Mouse (Mus musculus) limb, embryonic 14.5 days (tissue): ENCODE measurements around the gene Wwc1. TPM values are rescaled to one million over a fixed set of nuclear protein-coding genes. Genes with fewer than 3 reads are reported as not detected.

Experiments used
- ATAC-seq: fragments of 200-750 bp; cut with Nextera tagmentation; 2 replicates; pipeline ENCODE4 v1.8.0; 2017; ENCODE audit warnings: low read depth, moderate number of reproducible peaks, moderate TSS enrichment; ENCODE audit not compliant: low FRiP score
- DNase-seq: peaks from one replicate; pipeline ENCODE4 v3.0.0-alpha.2; 2015; ENCODE audit warnings: low spot score
- H3K27ac ChIP-seq: fragments of 300-500 bp; sonication (generic); replicated peaks from 2 replicates; pipeline ENCODE4 v1.5.1; 2014; ENCODE audit warnings: low read depth, mild to moderate bottlenecking, low read length, moderate library complexity, mixed read lengths
- H3K27me3 ChIP-seq: fragments of 300-500 bp; sonication (generic); 2 replicates; pipeline ENCODE4 v1.6.1; 2014; ENCODE audit warnings: low read length, mixed read lengths; ENCODE audit not compliant: control insufficient read depth, insufficient read depth
- H3K36me3 ChIP-seq: fragments of 300-500 bp; sonication (generic); 2 replicates; pipeline ENCODE4 v1.6.1; 2014; ENCODE audit warnings: mild to moderate bottlenecking, low read length, moderate library complexity, mixed read lengths; ENCODE audit not compliant: control insufficient read depth, insufficient read depth
- H3K4me1 ChIP-seq: fragments of 300-500 bp; sonication (generic); 2 replicates; pipeline ENCODE4 v1.6.1; 2014; ENCODE audit warnings: antibody characterized with exemption, low read length, mixed read lengths; ENCODE audit not compliant: control insufficient read depth, insufficient read depth
- H3K4me2 ChIP-seq: fragments of 300-500 bp; sonication (generic); replicated peaks from 2 replicates; pipeline ENCODE4 v1.6.1; 2014; ENCODE audit warnings: low read depth, mild to moderate bottlenecking, low read length, moderate library complexity; ENCODE audit not compliant: severe bottlenecking
- H3K4me3 ChIP-seq: fragments of 300-500 bp; sonication (generic); replicated peaks from 2 replicates; pipeline ENCODE4 v1.5.1; 2014; ENCODE audit warnings: low read length
- H3K9ac ChIP-seq: fragments of 300-500 bp; sonication (generic); 2 replicates; pipeline ENCODE4 v1.6.1; 2014; ENCODE audit warnings: mild to moderate bottlenecking, low read depth, low read length, moderate library complexity; ENCODE audit not compliant: severe bottlenecking
- H3K9me3 ChIP-seq: fragments of 300-500 bp; sonication (generic); 2 replicates; pipeline ENCODE4 v1.6.1; 2016; ENCODE audit warnings: low read length; ENCODE audit not compliant: control insufficient read depth
- POLR2A ChIP-seq: fragments of 200-500 bp; IDR thresholded peaks from 2 replicates; pipeline ENCODE4 v1.8.0; 2012; ENCODE audit warnings: inconsistent platforms, mild to moderate bottlenecking, moderate library complexity, borderline replicate concordance; ENCODE audit not compliant: insufficient read depth, insufficient read length; ENCODE audit errors: extremely low read depth
- WGBS: fragments of 180-500 bp; shearing (Covaris S2); extraction: QIAGEN DNeasy Blood & Tissue Kit; methylation state at CpG from one replicate; pipeline ENCODE4 v1.1.7; 2014; 5-methylcytosine and 5-hydroxymethylcytosine counted together
- polyA plus RNA-seq, 2 experiments: library from polyadenylated mRNA; depleted of rRNA in 1 of 2; stranded (reverse) in 1 of 2; unstranded in 1 of 2; fragments of >200 nt; fragmentation: Nextera tagmentation in 1 of 2; extraction: Ambion mirVana in 1 of 2; gene quantifications; 2 replicates each; pipeline versions ENCODE4 v1.2.1 to v1.2.3; 2012 to 2014

Gene Wwc1
- polyA plus RNA-seq, 2 experiments, result 5.8 to 13.9 TPM

GRCm38 (mm10) chr11:35878559-35878897 lies 101.8 kb downstream of the Wwc1 start:
- DNase-seq, result no peak
- Histone ChIP-seq H3K4me2 (no peak overlapping the region), H3K36me3 (no peaks in the 10 kb centered on the region; the same call in 1 of the 2 replicates), H3K9me3 (no peaks in the 10 kb centered on the region), H3K4me1 (no peaks in the 10 kb centered on the region), H3K4me3 (no peak overlapping the region), H3K27me3 (no peaks in the 10 kb centered on the region), H3K27ac (no peak overlapping the region), H3K9ac (no peak overlapping the region)
- TF ChIP-seq POLR2A, result no peak
- ATAC-seq, result no peak
- WGBS, result 44% methylated on average over 4 of the region's 4 CpGs

DNA sequence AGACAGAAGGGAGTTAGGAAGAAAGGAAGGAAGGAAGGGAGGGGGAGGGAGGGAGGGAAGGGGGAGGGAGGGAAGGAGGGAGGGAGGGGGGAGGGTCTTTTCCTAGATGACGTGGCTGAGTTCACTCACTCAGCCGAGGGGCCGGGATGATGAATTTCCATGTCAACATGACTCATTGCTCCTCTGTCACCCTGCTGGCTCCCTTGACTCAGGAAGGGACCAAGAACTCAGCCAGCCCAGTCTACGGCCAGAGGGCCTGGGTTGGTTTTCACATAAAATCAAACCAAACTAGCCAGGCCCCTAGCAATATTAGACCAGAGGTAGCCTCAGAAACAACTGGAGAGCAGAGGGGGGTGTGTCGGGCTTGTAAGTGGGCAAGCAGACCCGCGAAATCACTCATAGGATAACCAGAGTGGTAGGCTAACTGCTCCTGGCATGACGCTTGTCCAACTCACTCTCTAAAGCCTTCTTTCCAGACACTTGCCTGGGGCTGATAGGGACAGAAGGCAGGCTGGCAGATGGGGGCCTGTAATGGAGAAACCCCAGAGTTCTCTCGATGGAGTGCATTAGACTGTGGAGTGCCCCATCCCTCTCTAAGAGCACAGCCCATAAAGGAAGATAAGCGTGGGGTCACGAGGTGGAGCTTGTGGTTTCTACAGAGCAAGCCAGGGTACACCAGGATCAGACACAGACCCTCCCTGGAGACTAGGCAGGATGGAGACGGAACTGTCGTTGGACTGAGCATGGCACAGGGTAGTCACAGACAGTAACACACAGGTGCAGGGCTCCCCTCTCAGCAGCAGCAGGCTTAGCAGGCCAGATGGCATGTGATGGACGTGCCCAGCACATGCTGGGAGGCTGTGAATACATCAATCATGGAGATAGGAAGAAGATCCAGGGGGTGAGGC lies 102.4 kb downstream of the Wwc1 start:
- no peaks in the 10 kb centered on the region for H3K9me3 ChIP-seq
- DNase-seq (no peak), ATAC-seq (no peak; the same call in 1 of the 2 replicates)
- no peak for TF ChIP-seq POLR2A
- 46% methylated on average over 14 of the region's 14 CpGs for WGBS
- no peak overlapping the region for H3K4me3 ChIP-seq
- no peak overlapping the region for H3K27ac ChIP-seq
- H3K4me1 ChIP-seq, result no peaks in the 10 kb centered on the region
- no peaks in the 10 kb centered on the region for H3K27me3 ChIP-seq
- no peaks in the 10 kb centered on the region; the same call in 1 of the 2 replicates for H3K36me3 ChIP-seq
- H3K4me2 ChIP-seq, result no peak overlapping the region
- no peak overlapping the region for H3K9ac ChIP-seq

GRCm38 (mm10) chr11:35873624-35874244 lies 106.6 kb downstream of the Wwc1 start:
- DNase-seq, result no peak
- no peaks in the 10 kb centered on the region; the same call in 1 of the 2 replicates for H3K36me3 ChIP-seq
- H3K4me3 ChIP-seq, result no peak overlapping the region
- H3K4me2 ChIP-seq, result no peak overlapping the region
- H3K4me1 ChIP-seq, result no peaks in the 10 kb centered on the region
- no peaks in the 10 kb centered on the region for H3K9me3 ChIP-seq
- no peak overlapping the region for H3K9ac ChIP-seq
- no peak for TF ChIP-seq POLR2A
- H3K27ac ChIP-seq, result no peak overlapping the region
- WGBS, result 55% methylated on average over 20 of the region's 21 CpGs
- no peaks in the 10 kb centered on the region for H3K27me3 ChIP-seq
- no peak for ATAC-seq

DNA sequence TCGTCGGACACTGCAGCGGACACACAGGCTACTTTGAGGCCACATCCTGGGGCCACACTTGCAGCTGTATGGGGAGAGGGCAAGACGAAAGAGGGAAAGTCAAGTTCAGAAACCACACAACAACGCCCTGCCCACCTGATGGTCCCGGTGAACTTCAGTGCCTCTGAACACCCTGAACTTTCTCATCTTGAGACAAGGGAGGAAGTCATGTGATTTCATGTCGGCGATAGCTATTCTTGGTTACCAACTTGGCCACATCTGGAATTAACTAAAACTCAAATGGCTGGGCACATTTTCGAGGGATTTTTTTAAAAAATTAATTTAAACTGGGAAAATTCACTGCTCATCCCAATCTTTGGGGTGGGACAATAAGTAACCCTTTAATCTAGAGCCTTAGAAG lies 109.4 kb downstream of the Wwc1 start:
- no peaks in the 10 kb centered on the region; the same call in 1 of the 2 replicates for H3K36me3 ChIP-seq

DNA sequence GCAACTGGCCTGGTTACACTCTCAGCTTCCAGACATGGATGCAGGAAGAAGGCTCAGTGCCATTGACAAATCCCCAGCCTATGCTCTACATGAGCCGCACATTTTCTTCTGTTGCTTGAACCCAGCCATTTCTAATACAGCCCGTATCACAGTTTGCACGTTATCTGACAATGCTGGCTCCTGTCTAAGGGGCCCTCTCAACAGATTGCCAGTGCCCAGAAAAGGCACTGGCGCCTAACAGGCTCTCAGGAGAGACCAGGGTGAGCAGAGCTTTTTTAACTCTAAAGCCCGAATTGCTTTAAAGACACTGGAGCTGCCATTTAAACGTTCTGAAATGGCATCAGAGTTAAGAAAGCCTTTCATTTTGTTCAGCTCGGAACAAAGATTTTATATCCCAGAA lies 114.2 kb downstream of the Wwc1 start:
- 0 out of 2 replicates have a peak, but pooled peaks cover 3% of the 10 kb centered on the region for H3K36me3 ChIP-seq
- no peak overlapping the region for H3K27ac ChIP-seq
- no peak for TF ChIP-seq POLR2A

More for the DNA sequence above, 109.4 kb downstream of the Wwc1 start:
- no peaks in the 10 kb centered on the region for H3K4me1 ChIP-seq
- TF ChIP-seq POLR2A, result no peak
- no peaks in the 10 kb centered on the region for H3K27me3 ChIP-seq
- 62% methylated on average over 9 of the region's 9 CpGs for WGBS
- ATAC-seq (no peak), DNase-seq (no peak)
- no peak overlapping the region for H3K9ac ChIP-seq
- H3K9me3 ChIP-seq, result no peaks in the 10 kb centered on the region
- no peak overlapping the region for H3K27ac ChIP-seq
- H3K4me2 ChIP-seq, result no peak overlapping the region
- H3K4me3 ChIP-seq, result no peak overlapping the region

More for the DNA sequence above, 114.2 kb downstream of the Wwc1 start:
- Histone ChIP-seq H3K4me2 (no peak overlapping the region), H3K4me3 (no peak overlapping the region), H3K27me3 (no peaks in the 10 kb centered on the region), H3K9ac (no peak overlapping the region), H3K4me1 (peaks cover 7% of the 10 kb centered on the region; the same call in 1 of the 2 replicates), H3K9me3 (no peaks in the 10 kb centered on the region)
- ATAC-seq, result no peak
- WGBS, result 64% methylated on average over 7 of the region's 7 CpGs
- DNase-seq, result no peak
